Mouse (Mus musculus) myocyte (in vitro differentiated cells): ENCODE data around the gene Unkl. TPM values are rescaled to one million over a fixed set of nuclear protein-coding genes. Genes with fewer than 3 reads are reported as not detected.
A peak's percentile ranks its signal among the peaks of the same experiment; 100 is the strongest.

Experiments used
- H3K27me3 ChIP-seq: one replicate; pipeline ENCODE4 v1.6.1; 2011; ENCODE audit not compliant: control insufficient read depth, insufficient read depth, insufficient read length
- H3K36me3 ChIP-seq: one replicate; pipeline ENCODE4 v1.6.1; 2011; ENCODE audit not compliant: control insufficient read depth, insufficient read depth
- H3K4me2 ChIP-seq: one replicate; pipeline ENCODE4 v1.6.1; 2011; ENCODE audit warnings: low read depth, control low read depth
- H3K4me3 ChIP-seq: one replicate; pipeline ENCODE4 v1.5.1; 2011; ENCODE audit warnings: mild to moderate bottlenecking, control low read depth, moderate library complexity
- H3K79me2 ChIP-seq: one replicate; pipeline ENCODE4 v1.6.1; 2011; ENCODE audit not compliant: control insufficient read depth, insufficient read depth
- H3ac ChIP-seq: one replicate; pipeline ENCODE4 v1.6.1; 2011; ENCODE audit not compliant: control insufficient read depth, insufficient read length
- CEBPB ChIP-seq: IDR thresholded peaks from 2 replicates; pipeline ENCODE4 v1.6.1; 2011; ENCODE audit warnings: mild to moderate bottlenecking, moderate library complexity; ENCODE audit not compliant: poor library complexity, insufficient read depth, severe bottlenecking
- E2F4 ChIP-seq: IDR thresholded peaks from one replicate; pipeline ENCODE4 v1.6.1; 2011; ENCODE audit warnings: mild to moderate bottlenecking, control low read depth, moderate library complexity; ENCODE audit not compliant: insufficient read depth
- MAX ChIP-seq: IDR thresholded peaks from one replicate; pipeline ENCODE4 v1.6.1; 2011; ENCODE audit warnings: low read depth, mild to moderate bottlenecking, control low read depth
- MYOD1 ChIP-seq, 3 experiments: IDR thresholded peaks; one replicate each; pipeline ENCODE4 v1.6.1; 2011; ENCODE audit warnings: control low read depth in 2 of 3, low read depth in 2 of 3, mild to moderate bottlenecking in 2 of 3, moderate library complexity in 1 of 3; ENCODE audit not compliant: insufficient read length in 2 of 3, control insufficient read depth in 1 of 3
- MYOG ChIP-seq, 3 experiments: IDR thresholded peaks; one replicate each; pipeline ENCODE4 v1.6.1; 2011; ENCODE audit warnings: control low read depth in 2 of 3, low read depth in 2 of 3, mild to moderate bottlenecking in 2 of 3; ENCODE audit not compliant: insufficient read length in 2 of 3, control insufficient read depth in 1 of 3, insufficient read depth in 1 of 3
- POLR2A ChIP-seq: IDR thresholded peaks from one replicate; pipeline ENCODE4 v1.6.1; 2011; ENCODE audit warnings: low read depth, mild to moderate bottlenecking, control low read depth, moderate library complexity; ENCODE audit not compliant: insufficient read length
- POLR2AphosphoS2 ChIP-seq: IDR thresholded peaks from one replicate; pipeline ENCODE4 v1.6.1; 2011; ENCODE audit warnings: low read depth, control low read depth; ENCODE audit not compliant: insufficient read length
- REST ChIP-seq: IDR thresholded peaks from one replicate; pipeline ENCODE4 v1.6.1; 2011; ENCODE audit warnings: mild to moderate bottlenecking, control low read depth, moderate library complexity; ENCODE audit not compliant: insufficient read depth, insufficient read length
- SRF ChIP-seq: IDR thresholded peaks from one replicate; pipeline ENCODE4 v1.6.1; 2011; ENCODE audit warnings: low read depth; ENCODE audit not compliant: control insufficient read depth, insufficient read length
- TCF12 ChIP-seq: IDR thresholded peaks from one replicate; pipeline ENCODE4 v1.6.1; 2011; ENCODE audit warnings: mild to moderate bottlenecking, control low read depth; ENCODE audit not compliant: poor library complexity, insufficient read depth, severe bottlenecking
- TCF3 ChIP-seq: IDR thresholded peaks from one replicate; pipeline ENCODE4 v1.6.1; 2011; ENCODE audit warnings: low read depth, control low read depth; ENCODE audit not compliant: insufficient read length
- USF1 ChIP-seq: IDR thresholded peaks from one replicate; pipeline ENCODE4 v1.6.1; 2011; ENCODE audit warnings: low read depth, mild to moderate bottlenecking, control low read depth, moderate library complexity
- polyA plus RNA-seq: library from polyadenylated mRNA; unstranded; fragments of >200 nt; fragmentation: generic; extraction: Trizol; gene quantifications from one replicate; pipeline ENCODE4 v1.2.1, GENCODE M21; 2012; ENCODE audit warnings: missing spikeins

The Unkl gene
- polyA plus RNA-seq, 1 experiment: 1.9 TPM

DNA sequence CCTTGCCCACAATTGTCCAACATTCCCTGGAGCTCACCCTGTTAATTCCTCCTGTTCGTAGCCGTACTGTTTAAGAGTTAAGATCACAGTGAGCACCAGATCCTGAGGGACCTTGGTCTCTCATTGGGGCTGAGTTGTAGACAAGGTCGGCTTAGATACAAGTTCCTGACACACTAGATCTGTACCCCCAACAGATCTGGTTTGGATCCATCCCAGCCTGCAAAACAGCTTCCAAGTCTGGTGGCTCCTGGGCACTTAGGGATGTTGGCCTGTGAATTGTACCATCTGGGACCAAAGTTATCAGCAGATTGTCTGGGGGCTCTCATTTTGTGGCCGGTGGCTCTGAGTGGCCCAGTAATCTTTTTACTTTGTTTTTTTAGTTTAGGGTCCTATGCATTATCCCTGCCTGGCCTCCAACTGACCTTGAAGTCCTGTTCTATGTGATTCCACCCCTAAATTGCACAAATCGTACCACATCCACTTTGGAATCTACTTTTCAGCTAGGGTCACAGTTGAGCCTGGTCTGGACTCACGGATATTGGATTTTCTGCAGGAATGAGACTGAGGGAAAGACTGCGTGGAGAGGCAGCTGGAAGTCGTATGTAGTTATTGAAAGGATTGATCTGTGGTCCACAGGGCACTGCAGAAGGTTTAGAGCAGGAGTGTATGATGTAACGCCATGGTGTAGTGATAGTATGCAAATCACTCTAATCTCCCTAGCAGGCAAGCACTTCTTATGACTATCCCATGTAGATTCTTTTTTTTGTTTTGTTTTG is 86.6 kb downstream of the Unkl start, which contains the start of gene Ube2i:
Gene Ube2i (minus strand): TSS at position 52 of the 776 bp plus-strand sequence.
- Histone ChIP-seq H3K79me2 (peaks cover 34% of the 10 kb centered on the region), H3K4me3 (peak within 1 kb of the TSS; percentile 100), H3K4me2 (peak within 1 kb of the TSS; percentile 56), H3ac (peak within 1 kb of the TSS; percentile 87), H3K27me3 (peaks cover 13% of the 10 kb centered on the region), H3K36me3 (no peaks in the 10 kb centered on the region)
- TF ChIP-seq SRF: no peak
- TF ChIP-seq MYOG (IDR thresholded peaks at IDR 0.05; ENCODE audit: control insufficient read depth in 1 of 3, insufficient read depth in 1 of 3, insufficient read length in 2 of 3, low read depth in 2 of 3): no peak
- TF ChIP-seq POLR2AphosphoS2: no peak
- TF ChIP-seq E2F4: no peak
- no peak for TF ChIP-seq CEBPB
- no peak for TF ChIP-seq REST
- no peak for TF ChIP-seq TCF3
- TF ChIP-seq MYOD1 (IDR thresholded peaks at IDR 0.05; ENCODE audit: control insufficient read depth in 1 of 3, insufficient read length in 2 of 3, low read depth in 2 of 3): no peak
- TF ChIP-seq MAX: no peak
- TF ChIP-seq TCF12: no peak
- TF ChIP-seq POLR2A: no peak
- TF ChIP-seq USF1: no peak

DNA sequence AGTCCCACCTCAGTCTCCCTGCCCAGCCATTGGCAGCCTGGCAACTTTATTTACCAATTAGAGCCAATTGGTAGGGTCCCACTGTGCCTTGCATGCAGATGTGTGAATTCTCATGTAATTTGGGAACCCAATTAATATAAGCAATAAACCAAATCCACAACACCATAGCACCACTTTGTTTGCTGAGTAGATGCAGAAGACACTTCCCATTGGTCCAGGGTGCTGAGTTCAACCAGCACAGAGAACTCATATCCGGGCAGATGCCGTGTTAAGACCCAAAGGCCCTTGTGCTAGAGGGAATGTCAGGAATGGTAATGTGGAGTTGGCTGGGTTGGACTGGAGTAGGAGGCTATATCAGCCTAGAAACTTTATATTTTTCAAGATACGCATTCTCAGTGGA is 87.6 kb downstream of the Unkl start:
- Histone ChIP-seq H3K27me3 (peaks cover 13% of the 10 kb centered on the region), H3K4me3 (no peak overlapping the region), H3K4me2 (no peak overlapping the region), H3ac (no peak overlapping the region), H3K36me3 (no peaks in the 10 kb centered on the region), H3K79me2 (peaks cover 23% of the 10 kb centered on the region)
- no peak for TF ChIP-seq USF1
- no peak for TF ChIP-seq TCF3
- no peak for TF ChIP-seq MYOD1 (IDR thresholded peaks at IDR 0.05; ENCODE audit: control insufficient read depth in 1 of 3, insufficient read length in 2 of 3, low read depth in 2 of 3)
- no peak for TF ChIP-seq REST
- no peak for TF ChIP-seq CEBPB
- TF ChIP-seq TCF12: no peak
- TF ChIP-seq SRF: no peak

GRCm38 (mm10) chr17:25282133-25282532 is 93.9 kb downstream of the Unkl start:
- TF ChIP-seq POLR2AphosphoS2 (peak; percentile 32), MYOG (IDR thresholded peaks at IDR 0.05; ENCODE audit: control insufficient read depth in 1 of 3, insufficient read depth in 1 of 3, insufficient read length in 2 of 3, low read depth in 2 of 3) (no peak), POLR2A (peak; percentile 40)
- H3K4me2 ChIP-seq: peak overlapping the region; percentile 75
- H3K36me3 ChIP-seq: no peaks in the 10 kb centered on the region
- no peaks in the 10 kb centered on the region for H3K79me2 ChIP-seq
- H3K27me3 ChIP-seq: peaks cover 13% of the 10 kb centered on the region
- H3K4me3 ChIP-seq: no peak overlapping the region
- no peak overlapping the region for H3ac ChIP-seq

Other genes starting within 250 kb of the Unkl start
- 16.3 TPM for gene Jpt2, start 227.7 kb upstream of the Unkl start, polyA plus RNA-seq
- 3.5 TPM for gene Cramp1l, start 172.6 kb upstream of the Unkl start, polyA plus RNA-seq
- gene Ift140, start 172.3 kb upstream of the Unkl start, polyA plus RNA-seq: 8.9 TPM
- gene Tmem204, start 104.8 kb upstream of the Unkl start, polyA plus RNA-seq: 0.43 TPM
- gene Telo2, start 72.4 kb upstream of the Unkl start, polyA plus RNA-seq: 14.4 TPM
- gene Ptx4, start 67.6 kb upstream of the Unkl start, polyA plus RNA-seq: not detected
- gene Clcn7, start 55.0 kb upstream of the Unkl start, polyA plus RNA-seq: 22.9 TPM
- gene Ccdc154, start 25.9 kb upstream of the Unkl start, polyA plus RNA-seq: not detected
- gene Gm38655, start 12.9 kb upstream of the Unkl start, polyA plus RNA-seq: not detected
- gene BC003965, start 3.8 kb upstream of the Unkl start, polyA plus RNA-seq: 13.7 TPM
- gene Gnptg, start 51.7 kb downstream of the Unkl start, polyA plus RNA-seq: 26.5 TPM
- gene Tsr3, start 51.8 kb downstream of the Unkl start, polyA plus RNA-seq: 44.7 TPM
- 0.01 TPM for gene Baiap3, start 68.0 kb downstream of the Unkl start, polyA plus RNA-seq
- 246 TPM for gene Ube2i, start 86.2 kb downstream of the Unkl start, polyA plus RNA-seq
- not detected for gene Prss34, start 110.0 kb downstream of the Unkl start, polyA plus RNA-seq
- not detected for gene Prss28, start 120.2 kb downstream of the Unkl start, polyA plus RNA-seq
- gene Prss29, start 130.3 kb downstream of the Unkl start, polyA plus RNA-seq: not detected
- gene Tpsab1, start 157.2 kb downstream of the Unkl start, polyA plus RNA-seq: 0.47 TPM
- not detected for gene Tpsb2, start 177.9 kb downstream of the Unkl start, polyA plus RNA-seq
- not detected for gene Tpsg1, start 180.9 kb downstream of the Unkl start, polyA plus RNA-seq
- 0.12 TPM for gene Cacna1h, start 245.4 kb downstream of the Unkl start, polyA plus RNA-seq